Mouse (Mus musculus): ENCODE measurements around the gene Lats1. TPM values are rescaled to one million over a fixed set of nuclear protein-coding genes. Genes with fewer than 3 reads are reported as not detected.

Gene Lats1
- polyA plus RNA-seq, 1 experiment: 11.2 TPM

Other genes starting within 250 kb of the Lats1 start
- 0.36 and 0.42 TPM in 2 replicates for gene Ulbp1, start 207.6 kb upstream of the Lats1 start, polyA plus RNA-seq (2012; ENCODE audit: insufficient read depth, insufficient read length, missing spikeins)
- 1.6 and 2.0 TPM in 2 replicates for gene Lrp11, start 91.4 kb upstream of the Lats1 start, polyA plus RNA-seq (2012; ENCODE audit: insufficient read depth, insufficient read length, missing spikeins)
- 5.9 and 6.7 TPM in 2 replicates for gene Nup43, start 13.7 kb upstream of the Lats1 start, polyA plus RNA-seq (2012; ENCODE audit: insufficient read depth, insufficient read length, missing spikeins)
- gene Pcmt1, start 78 bp upstream of the Lats1 start, polyA plus RNA-seq (2012; ENCODE audit: insufficient read depth, insufficient read length, missing spikeins): 37.1 and 42.8 TPM in 2 replicates
- 33.3 and 54.1 TPM in 2 replicates for gene Katna1, start 44.8 kb downstream of the Lats1 start, polyA plus RNA-seq (2012; ENCODE audit: insufficient read depth, insufficient read length, missing spikeins)
- 477 and 502 TPM in 2 replicates for gene Ginm1, start 111.6 kb downstream of the Lats1 start, polyA plus RNA-seq (2012; ENCODE audit: insufficient read depth, insufficient read length, missing spikeins)
- 12.3 and 15.6 TPM in 2 replicates for gene Ppil4, start 111.7 kb downstream of the Lats1 start, polyA plus RNA-seq (2012; ENCODE audit: insufficient read depth, insufficient read length, missing spikeins)
- 0.29 and 0.32 TPM in 2 replicates for gene Zc3h12d, start 151.3 kb downstream of the Lats1 start, polyA plus RNA-seq (2012; ENCODE audit: insufficient read depth, insufficient read length, missing spikeins)